Mouse (Mus musculus) gastrocnemius, adult 2 months (tissue): ENCODE measurements at regions not wholly inside any gene's neighbourhood (a gene's known extent, or its start where the extent isn't known, plus 50 kb on each side); places are given as distances from the start of the nearest gene placed in this dataset.

Source experiments
- DNase-seq: peaks from one replicate; pipeline ENCODE4 v3.0.0; 2022
- H3K27ac ChIP-seq: fragments of 200-600 bp; 2 replicates; pipeline ENCODE4 v1.8.1; 2022; ENCODE audit warnings: mild to moderate bottlenecking
- H3K4me3 ChIP-seq: fragments of 200-600 bp; 2 replicates; pipeline ENCODE4 v1.8.1; 2022; ENCODE audit warnings: mild to moderate bottlenecking, moderate library complexity
- CTCF ChIP-seq: fragments of 200-600 bp; IDR thresholded peaks from 2 replicates; pipeline ENCODE4 v1.8.1; 2022; ENCODE audit warnings: antibody characterized with exemption, mild to moderate bottlenecking, moderate library complexity
- intact Hi-C: fragments of 180-260 bp; cut with DNase I; formaldehyde crosslinking; loops from one replicate; pipeline ENCODE4 v1.15.1; 2025

DNA sequence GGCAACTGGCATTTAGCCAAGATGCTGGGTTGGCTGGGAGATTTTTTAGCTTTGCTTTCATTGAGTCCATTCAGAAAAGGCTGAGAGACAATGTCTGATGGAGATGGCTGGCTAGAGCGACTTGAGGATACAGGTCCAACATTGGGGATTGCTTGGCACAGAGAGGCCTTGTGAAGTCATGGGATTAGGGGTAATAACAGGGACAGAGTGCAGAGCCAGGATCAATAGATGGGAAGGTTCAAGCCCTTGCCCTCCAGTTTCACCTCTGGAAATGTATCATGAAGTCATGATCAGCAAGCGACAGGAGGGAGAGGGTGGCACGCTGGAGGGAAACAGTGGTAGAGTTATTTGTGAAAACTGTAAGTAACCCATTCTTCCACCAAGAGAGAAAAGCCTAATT is 360.5 kb upstream of the Vstm2b start:
- DNase-seq: no peak
- intact Hi-C loops: no loop called here
- no peak overlapping the region for H3K27ac ChIP-seq
- TF ChIP-seq CTCF: no peak
- no peak overlapping the region for H3K4me3 ChIP-seq

DNA sequence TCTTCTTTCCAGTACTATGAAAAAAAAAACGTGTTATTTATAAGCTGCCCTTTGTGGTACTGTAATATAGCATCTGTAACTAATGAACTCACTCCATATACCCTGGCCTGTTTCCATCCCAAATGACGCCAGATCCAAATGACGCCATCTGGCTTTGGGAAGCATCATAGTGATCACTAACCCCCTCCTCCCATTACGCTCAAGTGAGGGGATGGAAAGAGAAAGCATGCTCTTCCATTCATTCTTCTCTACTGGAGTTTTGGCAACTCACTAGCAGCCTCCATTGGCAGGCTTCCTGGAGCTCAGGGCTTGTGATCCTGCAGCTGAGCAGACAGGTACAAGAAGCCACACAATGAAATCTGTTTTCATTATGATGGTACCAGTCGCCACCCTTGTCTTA is 358.3 kb upstream of the Vstm2b start:
- DNase-seq: no peak
- Histone ChIP-seq H3K4me3 (no peak overlapping the region), H3K27ac (no peak overlapping the region)
- no peak for TF ChIP-seq CTCF
- intact Hi-C loops: no loop called here

DNA sequence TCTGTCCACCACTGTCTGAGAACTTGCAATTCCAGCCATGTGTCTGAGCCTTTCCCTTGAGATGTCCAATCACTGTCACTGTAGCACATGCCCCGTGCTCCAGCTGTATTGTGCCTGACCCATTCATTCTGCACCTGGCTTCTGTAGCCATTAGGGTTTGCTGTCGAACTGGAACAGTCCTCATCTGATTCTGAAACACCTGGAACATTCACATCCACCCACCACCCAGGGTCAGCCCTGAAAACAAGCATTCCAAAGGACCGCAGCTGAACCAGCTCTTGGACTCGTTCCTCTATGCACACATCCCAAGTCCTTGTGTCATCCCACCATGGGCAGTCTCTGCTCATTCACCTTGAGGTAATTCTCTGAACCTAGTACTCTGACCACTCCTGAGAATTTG is 356.8 kb upstream of the Vstm2b start:
- no peak overlapping the region for H3K27ac ChIP-seq
- TF ChIP-seq CTCF: no peak
- H3K4me3 ChIP-seq: no peak overlapping the region
- intact Hi-C loops: no loop called here
- no peak for DNase-seq

DNA sequence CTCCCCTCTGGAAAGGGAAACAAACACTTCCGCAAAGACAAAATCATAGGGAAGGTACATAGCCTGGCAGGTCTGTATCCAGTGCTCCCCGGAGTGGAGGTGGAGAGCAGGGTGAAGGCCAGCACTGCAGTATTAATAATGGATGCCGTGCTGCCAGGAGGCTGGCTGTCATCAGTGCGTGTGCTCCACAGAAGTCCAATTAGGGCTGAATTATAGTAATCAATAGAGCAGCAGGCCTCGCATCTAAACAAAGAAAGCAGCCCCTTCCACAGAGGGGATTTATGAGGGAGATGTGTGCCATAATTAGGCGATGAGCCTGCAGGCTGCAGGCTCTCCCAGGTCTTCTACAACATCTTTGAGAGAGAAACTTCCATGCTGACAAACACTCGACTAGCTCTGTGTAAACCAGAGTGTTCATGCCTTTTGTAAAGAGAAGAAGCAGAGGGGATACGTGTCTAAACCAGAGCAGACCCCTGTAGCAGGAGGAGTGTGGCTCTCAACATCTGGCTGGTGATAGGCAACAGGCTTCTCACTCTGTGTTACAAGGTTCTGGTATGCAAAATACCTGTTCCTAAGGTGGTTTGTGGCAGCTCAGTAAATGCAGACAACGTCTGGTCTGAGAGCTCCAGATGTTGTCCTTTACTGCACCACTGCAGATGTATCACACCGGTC is 334.5 kb upstream of the Vstm2b start:
- intact Hi-C loops: no loop called here
- Histone ChIP-seq H3K4me3 (no peak overlapping the region), H3K27ac (no peak overlapping the region)
- no peak for TF ChIP-seq CTCF
- no peak for DNase-seq

DNA sequence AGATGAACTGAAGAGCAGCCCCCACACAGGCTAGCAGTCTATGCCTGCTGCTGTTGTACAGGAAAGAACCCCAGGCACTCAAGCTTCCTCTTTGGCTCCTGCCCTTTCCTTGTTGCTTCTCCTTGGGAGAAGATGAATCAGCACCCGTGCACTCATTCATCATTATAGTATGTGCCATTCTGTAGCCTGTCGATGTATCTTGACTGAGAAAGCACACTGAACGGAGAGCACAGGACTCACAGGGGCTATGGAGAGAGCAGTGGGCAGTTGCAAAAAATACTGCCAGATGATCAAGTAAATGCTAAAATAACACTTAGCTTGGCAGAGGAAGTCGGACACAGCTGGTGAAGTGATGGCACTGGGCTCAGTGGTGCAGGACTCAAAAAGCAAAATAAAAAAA is 322.2 kb upstream of the Vstm2b start:
- no peak for TF ChIP-seq CTCF
- intact Hi-C loops: no loop called here
- H3K27ac ChIP-seq: no peak overlapping the region
- no peak for DNase-seq
- no peak overlapping the region for H3K4me3 ChIP-seq

DNA sequence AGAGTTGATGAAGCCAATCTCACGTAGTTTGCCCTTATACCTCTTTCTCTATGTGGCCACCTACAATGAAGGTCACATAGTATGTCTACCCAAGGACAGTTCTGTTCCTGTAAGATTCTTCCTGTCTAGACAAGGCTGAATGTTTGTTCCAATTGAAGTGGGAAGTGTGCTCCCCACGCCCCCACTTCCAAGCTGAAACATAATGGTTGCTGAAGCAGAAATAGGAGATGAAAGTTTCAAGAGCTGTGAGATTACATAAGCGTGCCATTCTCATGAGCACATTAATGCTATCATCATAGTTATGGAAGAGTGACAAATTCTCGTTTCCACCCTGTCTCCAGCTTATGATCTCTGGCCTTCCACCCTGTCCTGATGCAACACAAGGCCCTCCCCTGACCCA is 320.8 kb upstream of the Vstm2b start:
- H3K27ac ChIP-seq: no peak overlapping the region
- no peak overlapping the region for H3K4me3 ChIP-seq
- TF ChIP-seq CTCF: no peak
- DNase-seq: no peak
- intact Hi-C loops: no loop called here

DNA sequence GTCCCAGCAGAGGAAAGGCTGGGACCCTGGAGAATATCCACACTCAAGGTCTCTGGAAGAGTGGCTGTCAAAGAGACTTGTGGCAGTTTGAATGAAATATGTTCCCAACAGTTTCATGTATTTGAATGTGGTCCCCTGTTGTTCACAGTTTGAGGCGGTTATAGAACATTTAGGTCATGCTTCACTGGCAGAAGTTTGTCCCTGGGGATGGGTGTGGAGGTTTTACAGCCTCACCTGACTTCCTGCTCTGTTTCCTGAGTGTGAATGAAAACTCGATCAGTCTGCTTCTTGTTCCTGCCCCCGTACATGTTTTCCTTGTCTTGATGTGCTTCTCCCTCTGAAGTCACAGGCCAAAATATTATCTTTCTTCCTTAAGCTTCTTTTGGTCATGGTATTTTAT is 277.4 kb upstream of the Vstm2b start:
- DNase-seq: no peak
- intact Hi-C loops: no loop called here
- no peak for TF ChIP-seq CTCF

DNA sequence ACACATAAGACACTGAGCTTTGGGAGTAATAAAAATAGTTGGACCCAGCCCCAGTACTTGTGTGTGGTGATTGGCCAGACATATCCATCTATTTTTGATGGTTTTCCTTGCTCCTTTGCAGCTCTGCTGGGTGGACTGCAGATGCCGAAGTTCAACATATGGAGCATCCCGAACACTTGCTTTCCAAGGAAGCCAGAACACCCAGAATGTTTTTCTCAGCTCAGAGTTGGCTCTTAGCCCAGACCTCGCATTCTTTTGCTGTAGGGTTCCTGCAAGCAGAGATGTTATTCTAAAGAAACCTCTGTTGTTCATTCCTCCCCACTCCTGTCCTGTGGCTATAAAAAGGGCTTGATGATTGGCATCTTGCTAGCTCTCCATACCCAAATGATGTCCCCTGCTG is 275.3 kb upstream of the Vstm2b start:
- Histone ChIP-seq H3K4me3 (no peak overlapping the region), H3K27ac (no peak overlapping the region)
- no peak for DNase-seq
- no peak for TF ChIP-seq CTCF
- intact Hi-C loops: no loop called here

More for the DNA sequence above, 277.4 kb upstream of the Vstm2b start:
- H3K27ac ChIP-seq: no peak overlapping the region
- H3K4me3 ChIP-seq: no peak overlapping the region

DNA sequence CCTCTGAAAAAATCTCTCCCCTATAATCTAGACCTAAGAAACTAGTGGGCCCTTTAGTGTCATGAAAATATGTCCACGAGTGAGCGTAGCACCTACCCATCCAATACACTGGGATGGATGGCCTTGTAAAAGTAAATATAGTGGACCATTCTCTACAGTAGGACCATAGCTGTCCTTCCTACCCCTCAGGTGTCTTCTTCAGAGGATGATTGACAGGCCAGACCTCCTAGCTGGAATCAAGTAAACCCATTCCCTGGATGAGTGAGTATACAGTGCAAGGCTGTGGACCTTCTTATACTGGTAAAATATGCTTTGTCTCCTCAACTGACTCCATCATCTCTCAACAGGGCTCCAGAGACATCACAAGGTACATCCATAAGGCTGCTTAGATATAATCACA is 274.8 kb upstream of the Vstm2b start:
- Histone ChIP-seq H3K4me3 (no peak overlapping the region), H3K27ac (no peak overlapping the region)
- no peak for TF ChIP-seq CTCF
- DNase-seq: no peak
- intact Hi-C loops: no loop called here

DNA sequence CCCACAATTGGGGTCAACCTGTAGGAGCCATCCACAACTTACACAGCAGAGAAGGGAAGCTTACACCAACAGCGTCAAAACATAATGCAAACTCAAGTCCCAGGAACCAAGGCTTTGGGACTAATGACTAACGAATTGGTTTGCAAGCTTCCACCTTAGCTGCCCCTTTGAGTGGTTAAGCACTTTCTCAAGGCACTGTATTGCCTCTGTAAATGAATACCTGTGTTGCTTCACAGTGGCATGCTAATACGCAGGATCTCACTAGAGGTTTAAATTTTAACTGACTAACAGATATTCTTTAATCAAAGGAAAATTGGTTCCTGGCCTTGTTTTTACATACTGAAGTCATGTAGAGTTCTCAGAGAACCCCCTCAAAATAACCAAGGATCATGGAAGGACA is 261.8 kb upstream of the Vstm2b start:
- Histone ChIP-seq H3K27ac (no peak overlapping the region), H3K4me3 (no peak overlapping the region)
- intact Hi-C loops: no loop called here
- no peak for DNase-seq
- TF ChIP-seq CTCF: no peak

DNA sequence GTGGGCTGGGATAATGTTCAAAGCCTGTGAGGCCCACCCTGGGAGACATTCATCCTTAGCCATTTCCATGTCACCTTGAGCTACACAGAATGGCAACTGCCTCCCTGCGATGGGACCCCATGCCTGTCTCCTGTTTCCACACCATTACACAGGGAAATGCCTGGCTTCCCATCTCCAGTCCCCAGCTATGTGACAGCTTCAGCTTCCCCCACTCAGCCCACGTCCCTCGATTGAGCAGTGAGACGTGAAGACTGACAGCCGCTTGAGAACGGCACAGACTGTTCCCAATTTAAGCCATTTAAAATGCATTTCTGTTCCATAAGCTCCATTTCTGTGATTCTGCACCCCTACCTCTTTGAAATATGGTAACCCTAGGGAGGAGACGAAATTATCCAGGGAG is 243.1 kb upstream of the Vstm2b start:
- no peak for TF ChIP-seq CTCF

DNA sequence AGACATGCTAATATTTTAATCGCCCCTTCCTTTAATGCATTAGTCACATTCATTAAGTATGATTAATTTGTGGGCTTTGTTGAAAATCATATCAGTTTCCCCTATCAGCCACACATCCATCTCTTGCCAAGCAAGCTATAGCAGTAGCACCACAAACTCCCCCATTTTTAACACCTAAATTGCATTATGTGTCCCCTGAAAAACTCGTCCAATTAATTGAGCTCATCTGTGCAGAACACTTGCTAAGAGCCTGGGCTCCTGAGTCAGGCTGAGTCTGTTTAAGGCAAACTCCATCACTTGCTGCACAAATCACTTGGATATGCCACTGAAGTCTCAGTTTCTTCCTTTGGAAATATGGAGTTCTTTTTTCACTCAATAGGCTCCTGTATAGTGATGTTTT is 242.7 kb upstream of the Vstm2b start:
- DNase-seq: no peak
- intact Hi-C loops: no loop called here
- TF ChIP-seq CTCF: no peak
- H3K4me3 ChIP-seq: no peak overlapping the region
- H3K27ac ChIP-seq: no peak overlapping the region

More for the DNA sequence above, 243.1 kb upstream of the Vstm2b start:
- intact Hi-C loops: no loop called here
- DNase-seq: no peak
- no peak overlapping the region for H3K27ac ChIP-seq
- no peak overlapping the region for H3K4me3 ChIP-seq

DNA sequence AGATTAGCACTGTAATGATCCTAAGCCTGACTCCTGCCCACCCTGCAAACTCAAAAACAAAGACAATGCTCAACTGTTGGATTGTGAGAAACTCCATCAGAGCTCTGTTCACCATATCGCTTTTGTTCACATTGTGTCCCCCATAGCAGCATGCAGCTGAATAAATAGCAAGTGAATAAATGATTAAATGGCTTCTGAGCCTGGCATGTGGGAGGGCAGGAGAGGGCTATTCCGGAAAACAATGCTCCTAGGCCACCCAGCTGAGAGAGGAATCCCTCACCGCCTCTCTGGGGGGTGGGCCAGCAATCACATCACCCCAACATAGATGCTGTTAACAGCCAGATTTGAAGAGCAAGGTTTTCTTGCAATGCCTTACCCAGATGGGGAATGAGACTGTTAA is 238.5 kb upstream of the Vstm2b start:
- DNase-seq: no peak
- no peak overlapping the region for H3K4me3 ChIP-seq
- intact Hi-C loops: no loop called here
- no peak for TF ChIP-seq CTCF
- no peak overlapping the region for H3K27ac ChIP-seq

DNA sequence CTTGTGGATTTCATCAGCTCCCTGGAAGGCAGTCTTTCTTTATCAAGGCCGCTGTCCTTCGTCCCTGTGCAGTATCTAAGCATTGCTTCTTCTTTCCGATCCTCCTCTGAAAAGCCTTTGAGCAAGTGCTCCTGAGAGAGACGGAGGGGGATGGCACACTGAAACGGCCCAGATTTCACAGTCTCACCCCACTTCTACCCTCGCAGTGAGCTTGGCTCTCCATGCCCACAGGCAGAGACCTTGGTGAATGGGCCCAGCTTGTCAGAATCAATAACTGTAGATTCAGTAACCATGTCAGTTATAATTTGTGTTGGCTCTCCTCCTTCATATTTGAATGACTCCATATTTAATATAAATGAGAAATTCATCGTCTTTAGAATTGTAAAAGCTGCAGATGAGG is 234.3 kb upstream of the Vstm2b start:
- H3K4me3 ChIP-seq: no peak overlapping the region
- intact Hi-C loops: no loop called here
- H3K27ac ChIP-seq: no peak overlapping the region
- no peak for DNase-seq
- TF ChIP-seq CTCF: no peak

DNA sequence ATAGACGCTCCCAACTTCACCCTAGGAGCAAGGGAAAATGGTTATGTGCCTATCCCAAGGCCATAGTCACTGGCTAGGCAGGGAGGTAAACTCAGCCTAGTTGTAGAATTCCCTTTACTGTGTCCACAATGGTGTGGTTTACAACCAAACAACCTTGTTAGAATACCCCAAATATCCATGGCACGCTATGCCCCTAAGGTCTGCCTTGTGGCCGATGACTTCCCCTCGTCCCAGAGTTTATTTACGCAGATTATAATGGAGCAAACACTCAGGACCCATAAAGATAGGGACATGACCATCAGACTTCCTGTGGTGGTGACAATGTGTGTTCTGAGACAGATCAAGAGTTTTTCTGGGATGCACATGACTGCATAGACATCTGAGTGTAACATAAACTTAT is 231.5 kb upstream of the Vstm2b start:
- Histone ChIP-seq H3K27ac (no peak overlapping the region), H3K4me3 (no peak overlapping the region)
- DNase-seq: no peak
- TF ChIP-seq CTCF: no peak
- intact Hi-C loops: no loop called here
